Mouse (Mus musculus): Measurements from ENCODE around the gene Gm49486. TPM values are rescaled to one million over a fixed set of nuclear protein-coding genes. Genes with fewer than 3 reads are reported as not detected.

Gm49486 gene
- polyA plus RNA-seq, 1 experiment from 2014 or later = 0.68 TPM

DNA sequence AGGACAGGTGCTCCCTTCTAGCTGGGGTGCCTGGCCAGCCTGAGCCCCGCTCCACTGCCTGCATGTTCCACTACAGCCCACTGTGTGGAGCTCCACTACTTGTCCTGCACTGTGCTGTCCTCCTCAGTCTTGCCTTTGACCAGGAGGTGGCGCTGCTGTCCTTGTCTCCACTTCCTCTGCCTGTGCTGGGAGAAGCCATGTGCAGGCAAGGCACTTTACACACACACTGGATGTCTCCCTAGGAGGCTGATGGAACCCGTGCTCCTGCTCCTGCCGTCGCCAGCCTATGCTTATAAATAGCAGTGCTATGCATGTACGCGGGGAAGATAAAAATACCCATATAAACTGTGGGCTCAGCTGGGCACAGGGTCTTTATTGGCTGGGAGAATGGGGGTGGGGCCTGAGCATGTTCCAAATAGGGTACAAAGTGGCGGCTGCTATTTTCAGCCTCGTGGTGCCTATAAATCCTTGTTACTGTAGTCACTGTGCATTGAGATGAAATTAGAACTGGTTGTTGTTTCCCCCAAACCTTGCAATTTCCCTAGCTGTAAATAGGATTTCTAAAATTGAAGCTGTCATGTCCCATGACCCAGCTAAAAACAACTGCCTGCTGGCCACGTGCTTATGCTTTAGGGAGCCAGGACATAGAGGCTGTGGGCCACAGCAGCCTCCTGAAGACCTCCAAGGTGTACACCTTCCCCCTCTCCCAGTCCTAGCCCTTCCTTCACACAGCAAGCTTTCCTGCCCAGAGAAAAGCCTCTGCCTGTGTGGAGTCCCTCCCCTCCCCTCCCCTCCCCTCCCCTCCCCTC is 14.2 kb downstream of the Gm49486 start:
- H3K4me1 ChIP-seq (replicated peaks; ENCODE audit: control insufficient read depth, insufficient read depth, low read length) = peaks cover 3% of the 10 kb centered on the region; the same call in 1 of the 2 replicates
- no peak overlapping the region for H3K9ac ChIP-seq (ENCODE audit: low read depth, low read length)
- H3K9me3 ChIP-seq (ENCODE audit: control insufficient read depth, low read length) = no peaks in the 10 kb centered on the region
- H3K27me3 ChIP-seq (ENCODE audit: control insufficient read depth, insufficient read depth, low read length) = no peaks in the 10 kb centered on the region
- no peak overlapping the region for H3K4me3 ChIP-seq (ENCODE audit: low read depth, low read length)
- H3K36me3 ChIP-seq (ENCODE audit: control insufficient read depth, insufficient read depth, low read length) = peaks cover 13% of the 10 kb centered on the region
- WGBS = 27% methylated on average over 10 of the region's 10 CpGs
- no peak overlapping the region for H3K27ac ChIP-seq (ENCODE audit: low read depth, low read length)
- DNase-seq (ENCODE audit: low spot score) = peak; percentile 96
- no peak overlapping the region for H3K4me2 ChIP-seq (replicated peaks; ENCODE audit: low read depth, low read length)
- ATAC-seq (ENCODE audit: low FRiP score) = peak; percentile 96

DNA sequence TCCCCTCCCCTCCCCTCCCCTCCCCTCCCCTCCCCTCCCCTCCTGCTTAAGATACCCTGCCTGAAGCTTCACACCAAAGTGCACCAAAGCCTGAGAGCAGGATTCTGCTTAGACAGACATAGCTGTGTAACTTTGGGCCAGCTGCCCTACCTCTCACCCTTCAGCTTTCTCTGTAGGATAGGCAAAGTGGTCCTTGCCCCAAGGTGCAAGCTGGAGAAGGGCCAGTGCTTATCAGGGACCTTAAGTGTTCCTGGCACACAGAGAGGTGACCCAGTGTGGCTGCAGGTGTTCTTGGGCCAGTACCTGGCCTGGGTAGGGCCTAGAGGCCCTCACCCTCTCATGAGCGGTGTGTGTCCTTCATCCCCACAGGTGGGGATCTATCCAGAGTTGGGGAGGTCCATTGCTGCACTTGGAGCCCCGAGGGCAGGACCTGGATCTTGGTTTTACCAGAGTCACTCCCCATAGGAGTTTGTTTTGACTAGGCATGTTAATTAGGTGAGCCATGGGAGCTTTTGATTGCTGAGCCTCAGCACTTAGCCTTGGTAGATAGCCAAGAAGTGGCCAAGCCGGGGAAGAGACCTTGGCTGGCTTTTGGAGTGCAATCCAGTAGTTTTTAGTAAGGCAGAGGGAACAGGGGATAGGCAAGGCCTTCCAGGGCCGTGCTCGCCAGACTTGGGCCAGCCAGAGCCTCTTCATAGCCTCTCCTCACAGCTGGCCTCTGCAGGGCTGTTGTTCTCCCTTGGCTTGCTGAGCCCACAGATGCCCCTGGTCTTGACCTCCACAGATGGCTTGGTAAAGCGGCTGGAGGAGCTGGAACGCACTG is 15.1 kb downstream of the Gm49486 start:
- Histone ChIP-seq H3K27me3 (ENCODE audit: control insufficient read depth, insufficient read depth, low read length) (no peaks in the 10 kb centered on the region), H3K4me1 (replicated peaks; ENCODE audit: control insufficient read depth, insufficient read depth, low read length) (peaks cover 3% of the 10 kb centered on the region; the same call in 1 of the 2 replicates), H3K27ac (ENCODE audit: low read depth, low read length) (no peak overlapping the region), H3K36me3 (ENCODE audit: control insufficient read depth, insufficient read depth, low read length) (peaks cover 13% of the 10 kb centered on the region), H3K4me2 (replicated peaks; ENCODE audit: low read depth, low read length) (no peak overlapping the region), H3K9me3 (ENCODE audit: control insufficient read depth, low read length) (no peaks in the 10 kb centered on the region), H3K9ac (ENCODE audit: low read depth, low read length) (no peak overlapping the region), H3K4me3 (ENCODE audit: low read depth, low read length) (no peak overlapping the region)
- ATAC-seq (ENCODE audit: low FRiP score) (no peak), DNase-seq (ENCODE audit: low spot score) (no peak)
- 72% methylated on average over 7 of the region's 7 CpGs for WGBS

DNA sequence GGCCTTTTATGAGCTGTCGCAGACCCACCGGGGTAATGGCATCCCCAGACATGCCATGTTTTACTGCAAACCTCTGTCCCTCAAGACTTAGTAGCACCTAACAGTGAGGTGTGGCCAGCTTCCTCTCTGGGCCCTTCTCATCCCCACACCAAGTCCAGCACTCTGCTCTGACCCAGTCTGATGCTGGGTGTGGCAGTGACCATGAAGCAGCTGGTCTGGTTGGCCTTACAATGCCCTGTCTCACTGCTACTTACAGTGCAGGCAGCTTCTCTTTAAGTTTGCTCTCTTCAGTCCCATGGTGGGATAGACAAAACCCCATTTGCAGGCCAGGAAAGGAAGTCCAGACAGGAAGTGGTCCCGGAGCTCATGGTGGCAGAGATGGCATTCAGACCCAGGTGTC is 16.1 kb downstream of the Gm49486 start:
- DNase-seq (ENCODE audit: low spot score) = no peak
- H3K27me3 ChIP-seq (ENCODE audit: control insufficient read depth, insufficient read depth, low read length) = no peaks in the 10 kb centered on the region
- 88% methylated on average over 3 of the region's 3 CpGs for WGBS
- no peak overlapping the region for H3K9ac ChIP-seq (ENCODE audit: low read depth, low read length)
- no peaks in the 10 kb centered on the region for H3K9me3 ChIP-seq (ENCODE audit: control insufficient read depth, low read length)
- no peak overlapping the region for H3K27ac ChIP-seq (ENCODE audit: low read depth, low read length)
- no peak for ATAC-seq (ENCODE audit: low FRiP score)
- peaks cover 13% of the 10 kb centered on the region for H3K36me3 ChIP-seq (ENCODE audit: control insufficient read depth, insufficient read depth, low read length)
- H3K4me2 ChIP-seq (replicated peaks; ENCODE audit: low read depth, low read length) = no peak overlapping the region
- H3K4me3 ChIP-seq (ENCODE audit: low read depth, low read length) = no peak overlapping the region
- H3K4me1 ChIP-seq (replicated peaks; ENCODE audit: control insufficient read depth, insufficient read depth, low read length) = peaks cover 3% of the 10 kb centered on the region; the same call in 1 of the 2 replicates

DNA sequence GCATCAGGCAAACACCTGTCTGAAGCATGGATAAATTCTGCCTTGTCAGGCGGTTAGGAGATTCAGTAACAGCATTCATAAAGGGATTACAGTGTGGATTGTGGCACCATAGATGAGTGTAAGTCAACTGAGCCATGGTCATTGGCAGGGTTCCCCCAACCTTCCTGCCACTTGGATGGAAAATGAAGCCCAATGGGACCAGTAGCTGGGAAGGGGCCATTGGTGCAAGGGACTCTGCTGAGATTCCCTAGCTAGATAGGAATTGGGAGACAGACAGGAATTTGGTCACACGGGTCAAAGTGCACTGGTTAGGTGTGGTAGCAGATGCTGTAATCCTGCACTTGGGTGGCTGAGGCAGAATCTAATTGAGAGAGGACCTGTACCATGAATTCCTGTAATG is 21.0 kb downstream of the Gm49486 start:
- 85% methylated on average over 2 of the region's 2 CpGs for WGBS
- peaks cover 10% of the 10 kb centered on the region for H3K4me1 ChIP-seq (replicated peaks; ENCODE audit: control insufficient read depth, insufficient read depth, low read length)
- H3K4me3 ChIP-seq (ENCODE audit: low read depth, low read length) = no peak overlapping the region
- no peak overlapping the region for H3K27ac ChIP-seq (ENCODE audit: low read depth, low read length)
- no peak overlapping the region for H3K9ac ChIP-seq (ENCODE audit: low read depth, low read length)
- ATAC-seq (ENCODE audit: low FRiP score) = no peak
- no peak for DNase-seq (ENCODE audit: low spot score)
- peaks cover 34% of the 10 kb centered on the region for H3K27me3 ChIP-seq (ENCODE audit: control insufficient read depth, insufficient read depth, low read length)
- peaks cover 12% of the 10 kb centered on the region for H3K36me3 ChIP-seq (ENCODE audit: control insufficient read depth, insufficient read depth, low read length)
- no peaks in the 10 kb centered on the region for H3K9me3 ChIP-seq (ENCODE audit: control insufficient read depth, low read length)
- no peak overlapping the region for H3K4me2 ChIP-seq (replicated peaks; ENCODE audit: low read depth, low read length)

DNA sequence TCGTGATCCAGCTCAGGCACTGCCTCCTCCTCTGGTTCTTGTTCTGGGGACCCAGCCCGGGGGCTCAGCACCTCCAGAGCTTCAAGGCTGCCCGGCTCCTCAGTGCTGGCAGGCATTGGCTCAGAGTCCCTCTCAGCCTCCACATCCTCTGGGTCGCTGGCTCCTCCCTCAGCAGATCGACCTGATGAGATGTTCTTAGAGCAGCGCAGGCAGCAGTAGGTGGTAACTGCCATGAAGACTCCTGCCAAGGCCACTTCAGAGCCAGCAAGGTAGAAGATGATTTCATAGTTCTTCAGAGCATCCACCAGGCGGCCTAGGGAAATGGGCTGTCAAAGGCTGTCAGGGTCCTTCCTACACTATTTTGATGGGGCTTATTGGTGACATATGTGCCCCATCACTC is 22.0 kb downstream of the Gm49486 start:
- DNase-seq (ENCODE audit: low spot score) (no peak), ATAC-seq (ENCODE audit: low FRiP score) (no peak)
- no peak overlapping the region for H3K4me3 ChIP-seq (ENCODE audit: low read depth, low read length)
- H3K4me2 ChIP-seq (replicated peaks; ENCODE audit: low read depth, low read length) = no peak overlapping the region
- peaks cover 7% of the 10 kb centered on the region for H3K36me3 ChIP-seq (ENCODE audit: control insufficient read depth, insufficient read depth, low read length)
- 54% methylated on average over 7 of the region's 7 CpGs for WGBS
- H3K27ac ChIP-seq (ENCODE audit: low read depth, low read length) = no peak overlapping the region
- H3K9me3 ChIP-seq (ENCODE audit: control insufficient read depth, low read length) = no peaks in the 10 kb centered on the region
- no peak overlapping the region for H3K9ac ChIP-seq (ENCODE audit: low read depth, low read length)
- peaks cover 10% of the 10 kb centered on the region for H3K4me1 ChIP-seq (replicated peaks; ENCODE audit: control insufficient read depth, insufficient read depth, low read length)
- H3K27me3 ChIP-seq (ENCODE audit: control insufficient read depth, insufficient read depth, low read length) = peaks cover 34% of the 10 kb centered on the region

DNA sequence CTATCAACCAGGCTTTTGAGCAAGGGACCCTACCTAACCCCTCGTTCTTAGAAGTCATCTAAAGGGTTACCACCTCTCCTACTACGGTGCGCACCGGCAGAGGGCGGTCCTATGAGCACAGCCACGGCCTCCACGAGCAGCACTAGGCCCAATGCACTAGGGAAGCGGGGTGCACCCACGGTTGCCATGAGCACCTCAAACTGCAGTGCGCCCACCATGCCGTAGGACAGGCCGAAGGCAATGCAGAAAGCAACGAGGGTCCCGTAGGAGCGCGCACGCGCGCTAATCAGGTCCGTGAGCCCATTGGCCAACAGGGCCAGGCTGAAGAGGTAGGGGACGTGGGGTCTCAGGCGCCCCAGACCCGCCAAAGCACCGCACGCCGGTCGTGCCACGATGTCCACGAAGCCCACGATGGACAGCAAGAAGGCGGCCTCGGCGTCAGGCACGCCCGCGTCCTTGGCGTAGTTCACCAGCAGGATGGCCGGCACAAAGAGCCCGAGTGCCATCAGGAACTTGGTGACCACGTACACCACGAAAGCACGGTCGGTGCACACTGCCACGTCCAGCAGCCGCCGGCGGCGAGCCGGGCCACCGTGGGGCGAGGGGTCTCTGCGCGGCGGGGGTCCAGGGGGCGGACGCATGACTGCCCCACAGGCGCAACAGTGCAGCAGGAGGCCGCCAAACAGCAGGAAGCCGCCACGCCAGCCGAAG is 22.7 kb downstream of the Gm49486 start:
- peak overlapping the region; percentile 54 for H3K9ac ChIP-seq (ENCODE audit: low read depth, low read length)
- no peaks in the 10 kb centered on the region for H3K9me3 ChIP-seq (ENCODE audit: control insufficient read depth, low read length)
- H3K4me2 ChIP-seq (replicated peaks; ENCODE audit: low read depth, low read length) = peak overlapping the region; percentile 60
- H3K27ac ChIP-seq (ENCODE audit: low read depth, low read length) = no peak overlapping the region
- H3K4me3 ChIP-seq (ENCODE audit: low read depth, low read length) = peak overlapping the region; percentile 28
- WGBS = 2% methylated on average over 60 of the region's 61 CpGs
- H3K27me3 ChIP-seq (ENCODE audit: control insufficient read depth, insufficient read depth, low read length) = peaks cover 34% of the 10 kb centered on the region
- peak; percentile 59 for ATAC-seq (ENCODE audit: low FRiP score)
- peaks cover 10% of the 10 kb centered on the region for H3K4me1 ChIP-seq (replicated peaks; ENCODE audit: control insufficient read depth, insufficient read depth, low read length)
- H3K36me3 ChIP-seq (ENCODE audit: control insufficient read depth, insufficient read depth, low read length) = peaks cover 4% of the 10 kb centered on the region
- peak; percentile 72 for DNase-seq (ENCODE audit: low spot score)

DNA sequence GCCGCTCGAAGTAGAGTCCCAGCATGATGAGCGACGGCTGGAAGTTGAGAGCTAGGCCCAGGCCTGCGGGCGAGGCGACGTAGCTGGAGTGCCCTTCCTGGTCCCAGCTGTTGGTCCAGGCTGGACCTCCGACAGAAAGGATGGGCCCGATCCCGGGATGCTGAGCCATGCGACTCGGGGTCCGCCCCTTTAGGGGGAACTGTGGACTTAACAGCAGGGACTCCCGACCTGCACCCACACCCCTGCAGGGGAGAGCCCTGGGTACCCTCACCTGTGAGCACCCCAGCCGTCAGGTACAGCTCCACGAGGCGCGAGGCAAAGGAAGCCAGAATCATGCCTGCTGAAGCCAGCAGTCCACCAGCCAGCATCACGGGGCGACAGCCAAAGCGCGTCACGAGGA is 23.4 kb downstream of the Gm49486 start:
- Histone ChIP-seq H3K9ac (ENCODE audit: low read depth, low read length) (peak overlapping the region; percentile 54), H3K27me3 (ENCODE audit: control insufficient read depth, insufficient read depth, low read length) (peaks cover 34% of the 10 kb centered on the region), H3K27ac (ENCODE audit: low read depth, low read length) (no peak overlapping the region), H3K4me3 (ENCODE audit: low read depth, low read length) (peak overlapping the region; percentile 28), H3K4me1 (replicated peaks; ENCODE audit: control insufficient read depth, insufficient read depth, low read length) (peaks cover 10% of the 10 kb centered on the region), H3K36me3 (ENCODE audit: control insufficient read depth, insufficient read depth, low read length) (peaks cover 4% of the 10 kb centered on the region; the same call in 1 of the 2 replicates), H3K4me2 (replicated peaks; ENCODE audit: low read depth, low read length) (peak overlapping the region; percentile 60), H3K9me3 (ENCODE audit: control insufficient read depth, low read length) (no peaks in the 10 kb centered on the region)
- ATAC-seq (ENCODE audit: low FRiP score) (peak; percentile 25; the same call in 1 of the 2 replicates), DNase-seq (ENCODE audit: low spot score) (no peak)
- WGBS = 32% methylated on average over 24 of the region's 24 CpGs

DNA sequence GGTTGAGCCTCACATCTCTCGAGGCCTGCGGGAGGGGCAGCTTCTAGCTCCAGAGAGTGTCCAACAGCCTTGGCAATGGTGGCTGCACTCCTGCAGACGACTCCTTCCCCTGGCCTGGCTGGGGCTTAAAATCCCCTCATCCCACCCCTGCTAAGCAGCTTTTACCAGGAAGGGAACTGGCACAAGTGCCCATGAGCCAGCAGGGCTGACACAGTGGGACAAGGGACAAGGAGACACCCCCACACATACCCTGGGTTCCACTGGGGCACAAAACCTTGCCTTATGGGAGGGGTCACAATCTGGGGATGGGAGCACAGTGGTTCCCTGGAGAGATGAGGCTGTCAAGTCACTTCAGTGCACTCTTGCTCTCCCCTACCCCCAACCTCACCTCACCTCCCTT is 25.5 kb downstream of the Gm49486 start, which contains the start of gene Slc16a8:
Gene Slc16a8 (minus strand): TSS at position 101 of the 400 bp plus-strand sequence.
- DNase-seq (ENCODE audit: low spot score) = no peak
- Histone ChIP-seq H3K9me3 (ENCODE audit: control insufficient read depth, low read length) (no peaks in the 10 kb centered on the region), H3K27me3 (ENCODE audit: control insufficient read depth, insufficient read depth, low read length) (peaks cover 40% of the 10 kb centered on the region), H3K4me1 (replicated peaks; ENCODE audit: control insufficient read depth, insufficient read depth, low read length) (peaks cover 10% of the 10 kb centered on the region), H3K36me3 (ENCODE audit: control insufficient read depth, insufficient read depth, low read length) (no peaks in the 10 kb centered on the region), H3K9ac (ENCODE audit: low read depth, low read length) (no peak within 1 kb of the TSS), H3K4me2 (replicated peaks; ENCODE audit: low read depth, low read length) (no peak within 1 kb of the TSS), H3K27ac (ENCODE audit: low read depth, low read length) (no peak within 1 kb of the TSS), H3K4me3 (ENCODE audit: low read depth, low read length) (no peak within 1 kb of the TSS)
- 38% methylated on average over 3 of the region's 3 CpGs for WGBS
- no peak for ATAC-seq (ENCODE audit: low FRiP score)
